Mouse (Mus musculus) frontal cortex, postnatal 25 days (tissue): ENCODE results near the gene Sln.

Source experiments
- DNase-seq, 2 experiments: peaks; one replicate each; pipeline ENCODE4 v3.0.0; 2022; ENCODE audit warnings: low spot score in 2 of 2

The Sln gene

DNA sequence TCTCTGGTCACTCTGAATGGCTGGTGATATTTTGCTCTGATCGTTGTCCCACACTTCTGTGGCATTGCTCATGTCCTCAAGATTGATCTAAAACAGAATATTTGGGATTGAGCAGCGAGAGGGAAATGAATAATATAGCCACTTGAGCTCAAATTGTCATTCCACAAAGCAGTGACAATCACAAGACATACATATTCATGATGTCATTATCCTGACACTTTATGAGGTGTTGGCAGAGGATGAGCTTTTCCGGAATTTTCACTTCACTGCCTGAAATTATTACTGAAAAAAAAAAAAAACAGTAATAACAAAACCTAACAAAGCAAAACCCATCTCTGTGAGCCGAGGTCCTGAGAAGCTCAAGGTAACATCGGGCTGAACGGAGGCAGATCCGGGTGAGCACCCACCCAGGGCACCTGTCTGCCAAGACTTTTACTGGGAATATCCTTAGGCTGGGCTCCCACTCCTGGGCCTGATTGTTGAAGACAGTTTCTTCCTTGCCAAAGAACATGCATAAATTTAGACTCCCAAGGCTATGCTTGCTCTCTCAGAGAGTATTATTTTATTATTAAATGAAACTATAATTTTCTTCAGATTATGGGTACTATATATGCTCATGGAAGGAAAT is 53.4 kb downstream of the Sln start:
- DNase-seq, result no peak
